Mouse (Mus musculus): ENCODE results near the gene Shank1.
A peak's percentile ranks its signal among the peaks of the same experiment; 100 is the strongest.

Shank1 gene

DNA sequence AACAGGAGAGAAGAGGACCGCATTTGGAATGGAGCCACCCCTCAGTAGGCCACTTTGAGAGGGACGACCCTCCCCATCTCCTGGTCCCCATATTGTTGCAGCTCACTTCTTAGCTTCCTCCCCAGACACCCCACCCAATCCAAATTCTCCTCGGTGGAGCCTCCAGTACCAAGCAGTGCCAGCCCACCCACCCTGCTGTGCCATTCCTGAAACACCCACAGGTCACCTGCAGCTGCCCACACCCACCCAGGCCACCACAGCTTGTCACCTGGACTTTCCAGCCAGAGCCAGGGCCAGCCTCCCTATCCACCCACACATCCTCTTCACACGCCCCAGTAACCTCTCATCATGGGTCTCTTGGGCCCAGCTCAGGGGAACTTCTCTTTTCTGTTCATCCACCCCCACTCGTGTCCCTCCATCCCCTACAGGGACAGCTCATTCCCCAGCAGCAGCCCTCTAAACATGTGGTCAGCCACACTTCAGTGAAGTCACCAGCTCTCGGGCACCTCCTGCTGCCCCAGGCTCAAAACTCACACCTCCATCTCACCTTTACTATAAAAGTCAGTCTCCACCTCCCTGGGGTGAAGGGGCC lies 1.8 kb downstream of the Shank1 start:
- no peaks in the 10 kb centered on the region for H3K27me3 ChIP-seq (ENCODE audit: control insufficient read depth, insufficient read depth, low read length, poor library complexity, severe bottlenecking)
- H3K36me3 ChIP-seq (ENCODE audit: control insufficient read depth, insufficient read depth, low read length, poor library complexity, severe bottlenecking), result peaks cover 2% of the 10 kb centered on the region; the same call in 1 of the 2 replicates
- peak; percentile 94 for DNase-seq (ENCODE audit: low read depth, low spot score)

DNA sequence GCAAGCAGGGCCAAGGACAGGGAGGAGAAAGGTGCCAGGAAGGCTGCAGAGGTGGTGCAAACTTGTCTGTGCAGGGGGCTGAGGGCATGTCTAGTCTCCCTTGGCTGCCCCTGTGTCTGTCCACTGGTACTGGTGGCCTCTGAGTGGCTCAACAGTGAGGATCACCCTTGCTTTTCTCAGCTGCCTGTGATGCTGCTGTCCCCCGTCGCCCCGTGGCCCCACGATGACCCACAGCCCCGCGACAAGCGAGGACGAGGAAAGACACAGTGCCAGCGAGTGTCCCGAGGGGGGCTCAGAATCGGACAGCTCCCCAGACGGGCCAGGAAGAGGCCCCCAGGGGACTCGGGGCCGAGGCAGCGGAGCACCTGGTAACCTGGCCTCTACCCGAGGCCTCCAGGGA lies 2.4 kb downstream of the Shank1 start:
- no peak for DNase-seq (ENCODE audit: low read depth, low spot score)
- peaks cover 2% of the 10 kb centered on the region; the same call in 1 of the 2 replicates for H3K36me3 ChIP-seq (ENCODE audit: control insufficient read depth, insufficient read depth, low read length, poor library complexity, severe bottlenecking)
- no peaks in the 10 kb centered on the region for H3K27me3 ChIP-seq (ENCODE audit: control insufficient read depth, insufficient read depth, low read length, poor library complexity, severe bottlenecking)

DNA sequence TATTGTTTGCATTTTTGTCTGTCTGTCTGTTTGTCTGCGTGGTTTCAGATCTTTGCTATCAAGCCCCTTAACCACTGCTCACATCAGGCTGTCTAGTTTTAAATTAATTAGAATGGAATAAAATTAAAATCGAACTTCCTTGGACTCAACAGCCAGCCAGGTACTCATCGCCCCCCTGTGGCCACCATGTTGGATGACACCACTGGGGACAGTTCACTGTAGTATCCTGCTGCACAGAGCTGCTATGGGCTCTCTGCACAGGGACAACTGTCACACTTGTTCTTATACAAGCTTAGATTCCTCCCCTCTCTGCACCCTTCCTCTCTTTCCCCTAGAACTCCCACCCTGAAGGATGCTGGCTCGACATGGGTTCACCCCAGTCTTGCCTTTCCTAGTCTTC lies 7.9 kb downstream of the Shank1 start:
- no peaks in the 10 kb centered on the region for H3K27me3 ChIP-seq (ENCODE audit: control insufficient read depth, insufficient read depth, low read length, poor library complexity, severe bottlenecking)
- peak; percentile 71 for DNase-seq (ENCODE audit: low read depth, low spot score)
- peaks cover 2% of the 10 kb centered on the region; the same call in 1 of the 2 replicates for H3K36me3 ChIP-seq (ENCODE audit: control insufficient read depth, insufficient read depth, low read length, poor library complexity, severe bottlenecking)

DNA sequence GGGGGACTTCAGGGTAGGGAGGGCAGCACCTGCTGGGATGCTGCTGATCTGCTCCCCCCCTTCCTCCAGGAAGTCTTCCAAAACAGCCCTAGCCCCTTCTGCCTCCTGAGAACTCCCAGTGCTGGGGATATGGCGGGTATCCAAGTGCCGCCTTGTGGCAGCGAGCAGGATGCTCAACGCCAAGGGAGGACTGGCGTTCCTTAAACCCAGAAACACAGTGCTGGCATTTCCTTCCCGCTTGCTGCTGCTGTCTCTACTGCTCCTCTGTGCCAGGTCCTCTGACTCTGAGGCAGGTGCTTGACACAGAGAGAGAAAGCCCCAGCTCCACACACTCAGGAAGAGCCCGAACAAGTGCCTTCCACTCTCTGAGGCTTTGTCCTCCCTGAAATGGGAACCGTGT lies 10.8 kb downstream of the Shank1 start:
- DNase-seq (ENCODE audit: low read depth, low spot score), result no peak
- Histone ChIP-seq H3K27me3 (ENCODE audit: control insufficient read depth, insufficient read depth, low read length, poor library complexity, severe bottlenecking) (no peaks in the 10 kb centered on the region), H3K36me3 (ENCODE audit: control insufficient read depth, insufficient read depth, low read length, poor library complexity, severe bottlenecking) (no peaks in the 10 kb centered on the region; the same call in 1 of the 2 replicates)

DNA sequence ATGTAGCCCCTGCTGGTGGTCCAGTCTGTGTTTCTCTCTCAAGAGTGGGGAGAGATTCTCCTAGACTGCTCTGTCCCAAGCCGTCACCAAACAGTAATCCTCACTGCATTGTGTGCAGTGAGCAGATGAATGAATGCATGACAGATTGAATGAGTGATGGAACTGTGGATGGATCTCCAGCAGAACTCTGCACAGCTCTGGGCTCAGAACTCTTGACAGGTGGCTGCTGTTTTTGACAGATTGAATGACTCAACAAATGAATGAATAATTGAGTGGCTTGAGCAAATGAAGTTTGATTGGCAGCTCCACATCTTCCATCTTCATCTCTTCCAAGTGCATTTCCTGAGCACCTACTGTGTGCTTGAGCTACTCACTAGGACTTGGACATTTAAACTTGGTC lies 12.2 kb downstream of the Shank1 start:
- no peak for DNase-seq (ENCODE audit: low read depth, low spot score)
- Histone ChIP-seq H3K36me3 (ENCODE audit: control insufficient read depth, insufficient read depth, low read length, poor library complexity, severe bottlenecking) (no peaks in the 10 kb centered on the region; the same call in 1 of the 2 replicates), H3K27me3 (ENCODE audit: control insufficient read depth, insufficient read depth, low read length, poor library complexity, severe bottlenecking) (no peaks in the 10 kb centered on the region)

DNA sequence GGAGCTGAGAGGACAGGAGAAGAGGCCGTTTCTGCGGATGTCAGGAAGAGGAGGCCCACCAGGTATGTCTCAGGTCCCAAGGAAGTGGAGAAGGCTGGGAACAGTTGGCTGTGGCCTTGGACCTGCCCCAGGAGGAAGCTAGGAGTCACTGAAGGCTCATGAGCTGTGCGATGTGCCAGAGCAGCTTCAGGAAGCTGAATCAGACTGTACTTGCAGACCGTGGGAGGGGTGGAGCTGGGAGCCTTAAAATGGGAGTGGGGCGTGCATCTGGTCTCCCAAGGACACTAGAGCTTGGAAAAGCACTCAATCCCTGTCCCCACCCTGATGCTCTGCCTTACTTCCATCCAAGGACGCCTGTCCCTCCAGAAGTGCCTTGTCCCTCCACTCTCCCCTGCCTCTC lies 16.6 kb downstream of the Shank1 start:
- H3K27me3 ChIP-seq (ENCODE audit: control insufficient read depth, insufficient read depth, low read length, poor library complexity, severe bottlenecking), result no peaks in the 10 kb centered on the region
- H3K36me3 ChIP-seq (ENCODE audit: control insufficient read depth, insufficient read depth, low read length, poor library complexity, severe bottlenecking), result no peaks in the 10 kb centered on the region
- no peak for DNase-seq (ENCODE audit: low read depth, low spot score)

DNA sequence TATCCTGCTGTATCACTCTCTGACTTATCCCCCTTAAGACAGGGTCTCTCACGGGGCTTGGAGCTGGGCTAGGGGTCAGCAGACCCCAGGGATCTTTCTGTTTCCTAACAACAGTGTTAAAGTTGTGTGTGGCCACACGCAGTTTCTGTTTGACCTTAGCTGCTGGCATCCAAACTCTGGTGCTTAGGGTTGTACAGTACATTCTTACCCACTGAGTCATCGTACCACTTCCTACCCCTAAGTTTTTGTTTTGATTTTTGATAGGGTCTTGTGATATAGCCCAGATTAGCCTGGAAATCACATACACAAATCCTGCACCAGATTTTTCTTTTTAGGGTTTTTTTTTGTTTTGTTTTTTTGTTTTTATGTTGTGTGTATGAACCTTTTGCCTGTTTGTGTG lies 22.3 kb downstream of the Shank1 start:
- DNase-seq (ENCODE audit: low read depth, low spot score), result no peak
- H3K27me3 ChIP-seq (ENCODE audit: control insufficient read depth, insufficient read depth, low read length, poor library complexity, severe bottlenecking), result no peaks in the 10 kb centered on the region
- H3K36me3 ChIP-seq (ENCODE audit: control insufficient read depth, insufficient read depth, low read length, poor library complexity, severe bottlenecking), result no peaks in the 10 kb centered on the region

DNA sequence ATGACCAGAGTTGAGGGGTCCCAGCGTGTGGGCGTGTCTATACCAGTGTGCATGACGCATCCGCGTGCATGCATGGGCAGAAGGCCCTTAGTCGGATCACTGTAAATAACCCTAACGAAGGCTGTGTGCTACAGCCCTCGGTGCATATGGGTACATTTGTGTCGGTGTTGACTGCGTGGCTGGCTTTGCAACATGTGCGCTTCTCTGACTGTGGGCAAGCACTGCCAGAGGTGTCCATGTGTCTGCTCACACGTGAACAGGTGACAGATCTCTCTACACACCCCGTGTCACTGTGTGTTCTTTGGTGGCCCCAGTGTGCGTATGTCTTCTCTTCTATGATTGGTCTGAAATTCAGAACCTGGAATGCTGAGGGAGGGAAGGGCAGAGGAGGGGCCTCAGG lies 24.1 kb downstream of the Shank1 start:
- Histone ChIP-seq H3K27me3 (ENCODE audit: control insufficient read depth, insufficient read depth, low read length, poor library complexity, severe bottlenecking) (no peaks in the 10 kb centered on the region), H3K36me3 (ENCODE audit: control insufficient read depth, insufficient read depth, low read length, poor library complexity, severe bottlenecking) (no peaks in the 10 kb centered on the region)
- no peak for DNase-seq (ENCODE audit: low read depth, low spot score)

DNA sequence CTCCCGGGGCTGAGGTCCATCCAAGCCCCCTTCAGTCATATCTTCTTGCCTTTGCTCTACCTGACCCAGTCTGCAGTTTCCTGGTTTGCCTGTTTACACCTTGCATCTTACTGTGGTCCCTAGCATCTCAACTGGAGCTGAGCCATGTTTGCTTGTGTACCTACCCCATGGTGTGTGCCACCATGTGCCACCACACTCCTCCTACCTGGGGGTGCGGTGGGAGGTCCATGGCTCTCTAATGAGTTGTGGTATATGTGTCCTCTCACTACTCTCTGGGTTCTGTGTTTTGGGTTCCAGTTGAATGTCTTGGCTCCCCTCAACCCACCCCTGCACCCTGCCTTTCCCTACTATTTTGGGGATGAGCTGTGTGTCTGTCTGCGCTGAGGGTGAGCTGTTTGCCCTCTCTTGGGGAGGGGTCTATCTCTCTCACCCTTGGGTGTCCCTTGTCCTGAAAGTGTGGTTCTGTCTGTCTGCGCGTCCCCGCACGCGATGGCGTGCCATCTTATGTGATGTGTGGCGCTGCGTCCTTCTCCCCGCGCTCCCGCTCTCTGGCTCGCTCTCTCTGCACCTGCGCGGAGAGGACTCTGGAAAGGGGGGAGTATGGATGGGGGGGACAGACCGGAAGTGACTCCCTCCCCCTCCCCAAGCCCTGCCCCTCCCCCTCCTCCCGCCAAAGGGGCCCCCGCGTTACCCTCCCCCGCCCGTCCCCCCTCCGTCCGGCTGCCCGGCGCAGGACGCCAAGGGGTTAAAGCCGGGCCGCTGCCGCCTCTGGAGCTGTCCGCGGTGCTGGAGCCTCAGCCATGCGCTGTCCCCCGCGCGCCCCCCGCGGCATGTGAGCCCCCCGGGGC lies 25.2 kb downstream of the Shank1 start:
- no peak for DNase-seq (ENCODE audit: low read depth, low spot score)
- Histone ChIP-seq H3K36me3 (ENCODE audit: control insufficient read depth, insufficient read depth, low read length, poor library complexity, severe bottlenecking) (no peaks in the 10 kb centered on the region), H3K27me3 (ENCODE audit: control insufficient read depth, insufficient read depth, low read length, poor library complexity, severe bottlenecking) (no peaks in the 10 kb centered on the region)

DNA sequence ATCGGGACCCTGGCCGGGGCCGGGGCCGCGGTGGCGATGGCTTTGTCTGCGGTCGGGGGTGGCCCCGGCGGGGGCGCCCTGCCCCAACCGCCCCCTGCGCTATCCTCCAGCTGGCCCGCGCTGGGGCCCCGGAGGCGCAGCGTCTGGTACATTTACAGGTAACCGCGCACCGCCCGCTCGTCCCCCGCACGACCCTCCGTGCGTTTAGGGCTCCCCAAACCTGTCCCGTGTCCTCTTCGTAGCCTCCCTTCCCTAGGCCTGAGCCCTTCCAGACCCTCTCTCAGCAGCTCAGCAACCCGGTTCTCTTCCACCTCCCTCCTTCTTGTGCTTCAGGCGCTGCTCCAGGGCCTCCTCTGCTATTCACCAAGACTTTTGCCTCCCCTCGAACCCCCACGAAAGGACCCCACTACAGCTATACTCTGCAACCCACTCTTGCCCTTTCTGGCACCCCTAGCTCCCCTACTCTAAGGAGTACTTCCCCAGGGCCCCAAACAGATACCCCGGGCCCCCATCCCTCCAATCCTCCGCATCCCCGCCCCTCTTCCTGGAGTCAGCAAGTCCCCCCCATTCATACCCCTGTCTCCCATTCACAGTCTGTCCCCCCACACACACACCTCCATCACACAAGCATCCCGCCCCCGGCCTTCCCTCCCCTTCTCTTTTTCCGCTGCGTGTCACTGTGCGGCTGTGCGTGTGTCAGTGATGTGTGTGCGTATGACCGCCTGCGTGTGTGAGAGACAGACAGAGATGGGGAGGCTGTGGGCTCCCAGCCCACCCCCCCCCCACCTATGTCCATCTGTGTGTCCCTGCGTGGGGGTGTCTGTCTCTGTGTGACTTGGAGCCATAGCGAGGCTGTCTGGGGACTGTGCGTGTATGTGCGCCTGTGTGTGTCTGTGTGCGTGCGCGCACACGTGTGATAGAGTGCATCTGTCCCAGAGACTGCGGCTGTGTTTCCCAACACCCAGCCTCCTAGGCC lies 26.3 kb downstream of the Shank1 start:
- no peak for DNase-seq (ENCODE audit: low read depth, low spot score)
- no peaks in the 10 kb centered on the region for H3K36me3 ChIP-seq (ENCODE audit: control insufficient read depth, insufficient read depth, low read length, poor library complexity, severe bottlenecking)
- H3K27me3 ChIP-seq (ENCODE audit: control insufficient read depth, insufficient read depth, low read length, poor library complexity, severe bottlenecking), result no peaks in the 10 kb centered on the region

DNA sequence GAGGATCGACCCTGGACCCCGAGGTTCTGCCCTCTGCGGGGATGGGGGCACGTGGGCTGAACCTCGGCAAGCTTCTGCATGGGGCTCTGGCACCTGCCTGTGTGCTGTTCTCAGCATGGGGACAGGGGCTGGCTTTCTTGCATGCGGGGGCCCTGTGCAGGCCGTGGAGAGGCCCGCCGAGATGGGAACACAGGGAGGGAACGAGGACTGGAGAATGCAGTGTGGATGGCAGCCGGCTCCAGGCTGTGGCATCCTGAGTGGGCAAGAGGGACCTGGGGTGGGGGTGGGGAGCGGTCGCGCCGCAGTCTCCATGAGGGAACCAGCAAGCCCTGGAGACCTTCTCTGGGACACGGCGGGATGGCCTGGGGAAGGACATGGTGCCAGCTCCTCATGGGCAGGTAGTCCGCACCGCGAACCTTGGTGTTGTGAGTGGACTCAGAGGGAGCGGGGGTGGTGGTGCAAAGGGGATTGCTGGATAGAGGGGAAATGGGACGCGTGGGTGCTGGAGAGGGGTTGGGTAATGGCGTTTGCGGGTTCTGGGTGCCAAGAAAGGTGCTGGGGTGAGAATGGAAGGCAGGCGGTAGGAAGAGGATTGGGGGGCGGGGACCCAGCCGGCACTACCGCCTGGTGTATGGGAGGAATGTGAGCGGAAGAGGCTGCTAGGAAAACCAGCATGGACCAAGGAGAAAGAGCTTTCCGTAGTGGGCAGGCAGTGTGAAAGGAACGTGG lies 27.2 kb downstream of the Shank1 start:
- H3K36me3 ChIP-seq (ENCODE audit: control insufficient read depth, insufficient read depth, low read length, poor library complexity, severe bottlenecking), result no peaks in the 10 kb centered on the region
- DNase-seq (ENCODE audit: low read depth, low spot score), result no peak
- no peaks in the 10 kb centered on the region for H3K27me3 ChIP-seq (ENCODE audit: control insufficient read depth, insufficient read depth, low read length, poor library complexity, severe bottlenecking)

DNA sequence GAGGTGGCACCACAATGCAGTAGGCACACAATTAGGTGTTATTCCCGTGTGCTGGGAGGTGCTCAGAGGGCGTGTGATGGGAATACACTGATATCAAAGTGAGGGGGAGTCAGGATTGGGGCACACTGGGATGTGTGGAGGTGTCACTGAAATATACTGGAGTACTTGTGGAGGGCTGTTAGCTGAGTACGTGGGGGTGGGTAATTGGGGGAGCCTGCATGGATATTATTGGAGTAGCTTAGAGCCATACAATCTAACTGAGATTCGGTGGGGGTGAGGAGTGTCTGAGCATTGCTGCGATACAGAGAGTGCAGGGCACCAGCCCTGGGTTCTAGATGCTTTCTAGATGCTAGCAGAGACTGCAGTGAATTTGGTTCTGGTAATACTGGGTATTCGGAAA lies 30.2 kb downstream of the Shank1 start:
- no peak for DNase-seq (ENCODE audit: low read depth, low spot score)
- H3K36me3 ChIP-seq (ENCODE audit: control insufficient read depth, insufficient read depth, low read length, poor library complexity, severe bottlenecking), result no peaks in the 10 kb centered on the region
- no peaks in the 10 kb centered on the region for H3K27me3 ChIP-seq (ENCODE audit: control insufficient read depth, insufficient read depth, low read length, poor library complexity, severe bottlenecking)

DNA sequence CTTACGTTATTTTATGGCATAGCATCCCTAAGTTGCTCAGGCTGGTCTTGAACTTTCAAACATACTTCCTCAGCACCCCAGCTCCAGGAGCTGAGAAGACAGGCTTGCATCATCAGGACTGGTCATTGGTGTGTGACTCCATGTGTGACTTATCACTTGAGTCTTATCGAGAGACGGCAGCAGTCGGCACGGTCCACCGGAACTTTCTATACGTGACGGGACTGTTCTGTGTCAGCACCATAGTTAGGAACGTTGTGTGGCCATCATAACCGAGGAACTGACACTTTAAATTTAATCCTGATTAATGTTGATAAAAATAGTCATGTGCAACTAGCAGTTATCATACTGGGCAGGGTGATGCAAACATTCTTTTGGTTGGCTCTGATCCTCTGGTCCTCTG lies 31.1 kb downstream of the Shank1 start:
- Histone ChIP-seq H3K27me3 (ENCODE audit: control insufficient read depth, insufficient read depth, low read length, poor library complexity, severe bottlenecking) (no peaks in the 10 kb centered on the region), H3K36me3 (ENCODE audit: control insufficient read depth, insufficient read depth, low read length, poor library complexity, severe bottlenecking) (no peaks in the 10 kb centered on the region)
- DNase-seq (ENCODE audit: low read depth, low spot score), result no peak

DNA sequence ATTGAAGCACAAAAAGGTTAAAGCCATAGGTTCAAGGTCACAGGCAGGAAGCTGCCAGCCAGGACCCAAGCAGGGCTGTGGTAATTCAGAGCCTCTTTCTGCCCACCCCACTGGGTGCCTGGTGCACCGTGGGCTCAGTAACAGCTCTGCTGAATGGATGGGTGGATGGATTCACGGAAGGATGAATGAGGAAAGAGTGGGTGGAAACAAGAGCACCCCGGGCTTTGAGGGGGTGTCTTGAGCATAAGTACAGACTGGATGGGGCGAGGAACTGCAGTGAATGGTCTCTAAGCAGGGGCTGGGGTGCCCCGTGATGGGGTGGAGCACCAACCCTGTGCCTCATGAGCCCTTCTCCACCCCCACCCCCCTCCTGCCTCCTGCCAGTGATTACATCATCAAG lies 31.7 kb downstream of the Shank1 start:
- H3K36me3 ChIP-seq (ENCODE audit: control insufficient read depth, insufficient read depth, low read length, poor library complexity, severe bottlenecking), result no peaks in the 10 kb centered on the region
- H3K27me3 ChIP-seq (ENCODE audit: control insufficient read depth, insufficient read depth, low read length, poor library complexity, severe bottlenecking), result no peaks in the 10 kb centered on the region
- no peak for DNase-seq (ENCODE audit: low read depth, low spot score)
